Mouse (Mus musculus): ENCODE results near the gene Pitpnm2.

Pitpnm2 gene

DNA sequence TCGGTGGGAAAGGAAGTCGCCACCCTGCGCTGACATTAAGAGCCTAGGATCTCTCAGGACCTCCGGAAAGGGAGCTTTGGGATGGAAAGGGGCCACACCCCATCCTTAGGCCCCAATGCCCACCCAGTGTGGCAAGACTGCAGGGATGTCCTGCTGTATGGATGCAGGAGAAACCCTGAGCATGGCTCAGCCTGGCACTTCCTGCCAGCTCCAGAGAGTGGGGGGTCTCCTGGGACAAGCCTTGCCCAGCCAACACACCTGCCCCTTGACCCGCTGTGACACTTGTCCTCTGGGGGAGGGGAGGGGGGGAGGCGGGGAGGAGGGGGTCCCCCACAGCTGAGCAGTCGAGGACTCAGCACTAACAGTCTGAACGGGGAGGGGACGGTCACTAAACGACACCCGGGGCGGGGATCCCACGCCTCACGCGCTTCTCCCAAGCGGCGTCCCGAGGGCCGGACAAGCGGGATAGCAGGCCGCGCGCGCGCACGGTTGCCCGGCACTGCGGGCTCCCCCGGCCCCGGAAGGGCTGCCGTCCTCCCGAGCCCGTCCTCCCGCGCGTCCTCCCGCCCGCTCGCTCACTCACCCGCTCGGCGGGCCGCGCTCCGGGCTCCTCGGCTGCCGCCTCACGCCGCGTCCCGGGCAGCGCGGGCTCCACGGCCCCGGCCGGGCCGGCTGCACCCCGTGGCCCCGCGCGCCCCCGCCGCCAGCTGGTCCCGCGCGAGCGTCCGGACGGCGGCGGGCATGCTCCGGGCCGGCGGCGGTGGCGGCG is 531 bp downstream of the Pitpnm2 start:
- in situ Hi-C loops (cut with MboI, MseI) = no loop called here

GRCm38 (mm10) chr5:124247986-124248626 is 1.5 kb downstream of the Pitpnm2 start:
- in situ Hi-C loops (cut with MboI, MseI) = no loop called here

GRCm38 (mm10) chr5:124247296-124247695 is 2.3 kb downstream of the Pitpnm2 start:
- in situ Hi-C loops (cut with MboI, MseI) = no loop called here

- in situ Hi-C loops (cut with MboI, MseI) = no loop called here
Measured at GRCm38 (mm10) chr5:124244885-124245284, 4.7 kb downstream of the Pitpnm2 start.

- in situ Hi-C loops (cut with MboI, MseI) = no loop called here
Measured at GRCm38 (mm10) chr5:124244449-124244848, 5.1 kb downstream of the Pitpnm2 start.

- in situ Hi-C loops (cut with MboI, MseI) = no loop called here
Measured at GRCm38 (mm10) chr5:124243236-124243901, 6.2 kb downstream of the Pitpnm2 start.

- in situ Hi-C loops (cut with MboI, MseI) = no loop called here
Measured at GRCm38 (mm10) chr5:124241686-124242444, 7.7 kb downstream of the Pitpnm2 start.

DNA sequence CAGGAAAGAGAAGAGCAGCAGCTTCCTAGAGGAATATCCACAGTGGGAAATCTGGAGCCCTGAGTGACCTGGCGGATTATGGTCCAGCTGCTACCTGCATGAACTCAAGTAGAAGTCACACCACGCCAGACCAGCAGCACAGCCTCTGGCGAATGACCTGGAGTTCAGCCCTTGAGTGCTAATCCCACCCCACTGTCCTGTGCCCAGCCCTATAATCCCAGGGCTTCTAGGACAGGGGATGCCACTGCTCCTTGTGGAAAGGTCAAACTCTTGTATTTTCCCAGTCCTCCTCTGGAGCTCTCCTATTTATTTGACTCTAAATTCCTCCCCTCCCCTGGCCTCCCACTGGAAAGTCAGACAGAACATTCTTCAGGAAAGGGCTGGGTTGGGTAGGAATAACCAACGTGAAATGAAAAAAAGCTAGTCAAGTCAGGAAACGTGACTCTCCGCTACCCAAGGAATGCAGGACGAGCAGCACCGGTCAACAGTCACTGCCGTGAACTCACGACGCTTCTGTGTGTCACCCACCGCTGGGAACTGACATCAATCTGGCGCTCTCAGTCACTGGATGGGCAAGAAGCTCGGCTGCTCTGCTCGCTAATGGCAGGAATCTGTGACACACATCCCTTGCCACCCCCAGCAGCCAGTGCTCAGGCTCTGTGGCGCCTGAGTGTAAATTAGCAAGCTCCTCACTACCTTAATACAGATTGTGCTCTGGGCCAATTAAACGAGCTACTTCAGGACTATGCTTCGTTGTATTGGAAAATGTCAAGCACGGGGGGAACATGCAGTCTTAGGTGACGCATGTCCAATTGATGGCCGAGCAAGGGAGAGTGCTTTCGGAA is 8.5 kb downstream of the Pitpnm2 start:
- in situ Hi-C loops (cut with MboI, MseI) = no loop called here

DNA sequence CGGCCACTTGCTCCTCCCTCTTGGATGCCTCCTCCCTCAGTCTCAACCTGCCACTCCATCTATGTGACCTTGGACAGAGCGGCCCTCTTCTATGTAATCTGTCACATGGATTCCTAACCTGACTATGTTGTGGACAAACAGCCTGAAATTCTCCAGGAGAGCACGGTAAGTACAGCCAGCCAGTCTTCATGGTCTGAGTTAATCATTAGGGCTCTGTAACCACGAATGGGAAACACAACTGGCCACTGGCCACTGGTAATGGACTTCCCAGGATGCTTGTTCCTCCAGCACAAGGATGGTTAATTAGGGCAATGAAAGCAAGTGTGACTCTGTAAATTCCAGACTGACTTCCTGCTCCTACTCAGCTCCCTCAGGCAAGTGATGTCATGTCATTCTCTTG is 13.4 kb downstream of the Pitpnm2 start:
- in situ Hi-C loops (cut with MboI, MseI) = no loop called here

GRCm38 (mm10) chr5:124234778-124235177 is 14.8 kb downstream of the Pitpnm2 start:
- in situ Hi-C loops (cut with MboI, MseI) = no loop called here

GRCm38 (mm10) chr5:124233874-124234661 is 15.5 kb downstream of the Pitpnm2 start:
- in situ Hi-C loops (cut with MboI, MseI) = no loop called here

DNA sequence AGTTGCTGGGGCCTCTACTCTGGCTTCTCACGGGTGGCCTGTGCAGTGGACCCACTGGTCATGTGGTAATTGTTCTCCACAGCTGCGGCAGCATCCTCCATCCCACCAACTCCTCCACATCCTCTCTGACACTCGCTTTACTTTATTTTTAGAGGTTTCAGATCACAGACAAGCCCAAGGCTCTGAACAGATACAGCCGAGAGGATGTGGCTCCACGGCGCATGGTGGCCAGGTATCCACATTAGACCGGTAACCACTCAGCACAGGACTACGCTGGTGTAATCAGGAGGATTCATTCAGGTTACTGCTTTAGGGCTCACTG is 16.5 kb downstream of the Pitpnm2 start:
- in situ Hi-C loops (cut with MboI, MseI) = no loop called here

- in situ Hi-C loops (cut with MboI, MseI) = no loop called here
Measured at GRCm38 (mm10) chr5:124232360-124233143, 17.0 kb downstream of the Pitpnm2 start.

GRCm38 (mm10) chr5:124230461-124230860 is 19.1 kb downstream of the Pitpnm2 start:
- in situ Hi-C loops (cut with MboI, MseI) = no loop called here

- in situ Hi-C loops (cut with MboI, MseI) = loop anchor here (5.0 kb wide), 1 partner anchor 50 kb away; no protein-coding TSS in a partner anchor
Measured at GRCm38 (mm10) chr5:124227193-124227592, 22.4 kb downstream of the Pitpnm2 start.

DNA sequence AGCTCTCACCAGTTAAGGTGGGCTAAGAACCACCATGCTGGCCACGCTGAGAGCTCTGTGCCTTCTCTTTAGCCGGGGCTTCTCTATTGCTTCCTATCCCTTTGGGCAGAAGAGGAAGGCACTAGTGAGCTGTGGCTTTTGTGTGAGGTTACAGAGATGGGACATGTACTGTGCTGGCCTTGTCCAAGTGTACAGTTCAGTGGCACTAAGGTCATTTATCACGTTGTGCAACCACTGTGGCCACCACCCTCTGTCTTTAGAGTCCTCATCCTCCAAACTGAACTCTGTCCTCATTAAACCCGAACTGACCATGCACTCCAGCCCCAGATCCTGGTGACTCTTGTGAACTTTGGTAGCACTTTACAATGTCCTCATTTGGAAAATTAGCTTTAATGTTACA is 23.1 kb downstream of the Pitpnm2 start:
- in situ Hi-C loops (cut with MboI, MseI) = loop anchor here (5.0 kb wide), 1 partner anchor 51 kb away; no protein-coding TSS in a partner anchor

- in situ Hi-C loops (cut with MboI, MseI) = loop anchor here (5.0 kb wide), 1 partner anchor 51 kb away; no protein-coding TSS in a partner anchor
Measured at GRCm38 (mm10) chr5:124225891-124226290, 23.7 kb downstream of the Pitpnm2 start.

DNA sequence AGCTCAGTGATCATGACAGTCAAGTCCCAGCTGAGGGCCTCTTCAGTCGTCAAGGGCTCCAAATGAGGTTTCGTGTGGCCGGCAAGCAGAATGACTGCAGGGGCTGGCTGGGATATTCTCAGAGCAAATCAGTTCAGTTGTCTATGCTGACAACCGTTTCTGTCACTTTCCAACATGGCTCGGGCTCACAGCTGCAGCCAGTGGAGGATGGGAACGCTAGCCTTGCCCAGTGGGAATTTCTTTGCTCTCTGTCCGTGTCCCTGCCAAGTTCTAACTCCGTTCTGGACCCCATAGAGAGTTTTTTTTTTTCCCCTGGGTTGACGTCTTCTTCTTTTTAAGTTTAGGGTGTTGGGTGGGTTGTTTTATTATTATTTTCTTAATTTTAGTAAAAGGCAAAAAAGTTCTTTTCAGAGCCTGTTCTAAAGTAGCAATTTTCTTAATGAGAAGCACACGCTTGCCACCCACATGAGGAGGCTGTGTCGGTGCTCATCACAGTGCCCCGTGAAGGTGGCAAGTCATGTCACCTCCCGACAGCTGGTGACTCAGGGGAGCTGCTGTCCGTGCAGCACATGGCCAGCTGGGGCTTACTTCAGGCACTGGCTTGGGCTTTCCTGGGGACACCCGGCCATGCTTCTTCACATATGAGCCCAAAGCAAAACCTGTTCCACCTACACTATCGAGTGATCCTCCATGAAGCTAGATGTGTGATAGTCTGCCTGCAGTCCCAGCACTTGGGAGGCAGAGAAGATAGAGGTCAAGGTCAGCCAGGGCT is 25.1 kb downstream of the Pitpnm2 start:
- in situ Hi-C loops (cut with MboI, MseI) = loop anchor here (5.0 kb wide), 1 partner anchor 53 kb away; no protein-coding TSS in a partner anchor
